Mouse (Mus musculus): Measurements from ENCODE around the gene Mbnl2.

The Mbnl2 gene

DNA sequence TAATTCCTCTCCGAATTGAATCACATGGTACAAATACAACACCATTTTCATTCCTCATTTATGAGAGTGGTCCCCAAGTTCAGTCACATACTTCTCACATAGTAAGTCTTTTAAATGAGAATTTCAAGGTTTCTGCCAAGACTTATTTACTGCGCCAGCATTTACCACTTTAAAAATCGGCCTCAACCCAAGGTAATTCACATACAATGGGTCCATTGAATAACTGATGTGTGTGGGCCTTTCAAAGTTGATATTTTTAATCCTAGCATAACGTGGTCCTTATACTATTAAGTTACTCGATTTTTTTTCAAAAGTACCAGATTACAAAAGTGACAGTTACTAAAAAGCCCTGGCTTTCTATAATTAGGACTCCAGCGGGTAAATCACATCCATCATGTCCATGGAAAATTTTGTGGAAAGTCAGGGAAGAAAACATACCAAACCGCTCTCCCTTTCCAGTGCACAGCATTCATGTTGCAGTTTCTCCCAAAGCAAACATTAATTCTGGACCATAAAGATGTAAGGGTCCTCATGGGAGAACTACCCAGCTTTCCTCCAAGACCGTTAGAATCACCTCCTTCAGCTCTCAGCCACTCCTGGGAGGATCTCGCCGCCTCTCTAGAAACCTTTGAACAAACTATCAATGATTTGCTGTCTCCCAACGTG, 107.8 kb downstream of the Mbnl2 start:
- no peak for DNase-seq (ENCODE audit: low spot score in 2 of 2)

DNA sequence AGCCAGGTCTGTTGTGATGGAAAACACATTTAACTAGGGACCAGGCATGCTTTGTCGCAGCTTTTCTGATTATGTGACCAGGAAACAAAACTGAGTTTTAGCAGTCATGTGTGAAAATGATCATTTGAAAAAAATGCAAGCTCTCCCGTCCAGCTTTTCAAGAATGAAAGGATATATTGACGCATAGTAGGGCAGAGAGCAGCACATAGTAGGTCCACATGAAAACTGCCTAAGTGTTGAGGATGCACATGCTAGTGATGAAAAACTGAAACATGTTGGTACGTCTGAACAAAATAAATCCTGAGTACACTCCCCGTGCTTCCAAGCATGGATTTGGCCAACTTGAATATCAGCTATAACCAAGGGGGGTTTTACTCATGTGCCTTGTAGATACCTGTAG, 109.1 kb downstream of the Mbnl2 start:
- no peak for DNase-seq (ENCODE audit: low spot score in 2 of 2)

DNA sequence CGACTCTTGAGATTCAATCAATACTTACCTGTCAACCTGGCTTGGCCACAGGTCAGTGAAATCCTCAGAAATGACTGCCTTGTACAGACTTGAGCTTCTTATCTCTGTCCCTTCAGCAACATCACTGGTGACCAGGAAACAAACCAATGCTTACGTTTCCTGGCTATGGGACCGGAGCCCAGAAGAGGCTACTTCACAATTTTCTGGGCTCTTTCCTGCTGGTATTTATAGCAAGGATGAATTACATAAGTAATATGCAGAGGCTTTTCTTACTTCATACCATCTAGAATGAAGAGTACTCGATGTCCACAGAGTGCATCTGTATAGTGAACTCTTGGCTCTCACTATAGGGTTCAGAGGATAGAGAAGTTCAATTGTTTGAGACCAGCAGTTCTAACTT, 111.8 kb downstream of the Mbnl2 start:
- DNase-seq (ENCODE audit: low spot score in 2 of 2) = peak in 1 of 2 experiments; percentile 52

DNA sequence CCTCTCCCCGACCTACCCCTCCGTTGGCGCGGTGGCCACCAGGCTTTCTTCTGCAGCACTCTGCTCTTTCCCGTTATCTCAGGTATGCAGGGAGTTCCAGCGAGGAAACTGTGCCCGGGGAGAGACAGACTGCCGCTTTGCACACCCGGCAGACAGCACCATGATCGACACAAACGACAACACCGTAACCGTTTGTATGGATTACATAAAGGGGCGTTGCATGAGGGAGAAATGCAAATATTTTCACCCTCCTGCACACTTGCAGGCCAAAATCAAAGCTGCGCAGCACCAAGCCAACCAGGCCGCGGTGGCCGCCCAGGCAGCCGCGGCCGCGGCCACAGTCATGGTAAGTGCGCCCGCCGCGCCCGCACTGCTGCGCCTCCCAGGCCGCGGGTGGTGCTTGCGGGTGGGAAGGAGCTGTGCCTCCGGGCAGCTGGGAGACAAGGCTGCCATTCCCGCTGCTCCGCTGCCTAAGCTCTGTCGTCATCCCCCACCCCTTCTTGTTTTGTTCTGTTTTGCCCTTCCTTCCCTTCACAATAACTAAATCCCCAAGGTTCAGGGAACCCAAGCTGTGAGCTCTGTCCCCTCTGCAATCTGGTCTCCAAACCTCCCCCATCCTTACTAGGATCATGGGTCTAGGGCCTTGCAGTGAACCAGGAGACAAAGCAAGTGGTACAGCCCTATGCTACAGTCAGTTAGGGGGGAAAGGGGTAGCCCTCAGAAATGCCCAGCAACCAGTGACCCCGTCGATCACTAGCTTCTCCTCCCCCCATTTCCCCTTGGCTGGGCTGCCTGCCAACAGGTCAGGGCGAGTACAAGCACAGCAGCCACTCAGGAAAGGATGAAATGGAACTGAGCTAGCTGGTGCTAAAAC, 113.6 kb downstream of the Mbnl2 start:
- DNase-seq (ENCODE audit: low spot score in 2 of 2) = no peak

DNA sequence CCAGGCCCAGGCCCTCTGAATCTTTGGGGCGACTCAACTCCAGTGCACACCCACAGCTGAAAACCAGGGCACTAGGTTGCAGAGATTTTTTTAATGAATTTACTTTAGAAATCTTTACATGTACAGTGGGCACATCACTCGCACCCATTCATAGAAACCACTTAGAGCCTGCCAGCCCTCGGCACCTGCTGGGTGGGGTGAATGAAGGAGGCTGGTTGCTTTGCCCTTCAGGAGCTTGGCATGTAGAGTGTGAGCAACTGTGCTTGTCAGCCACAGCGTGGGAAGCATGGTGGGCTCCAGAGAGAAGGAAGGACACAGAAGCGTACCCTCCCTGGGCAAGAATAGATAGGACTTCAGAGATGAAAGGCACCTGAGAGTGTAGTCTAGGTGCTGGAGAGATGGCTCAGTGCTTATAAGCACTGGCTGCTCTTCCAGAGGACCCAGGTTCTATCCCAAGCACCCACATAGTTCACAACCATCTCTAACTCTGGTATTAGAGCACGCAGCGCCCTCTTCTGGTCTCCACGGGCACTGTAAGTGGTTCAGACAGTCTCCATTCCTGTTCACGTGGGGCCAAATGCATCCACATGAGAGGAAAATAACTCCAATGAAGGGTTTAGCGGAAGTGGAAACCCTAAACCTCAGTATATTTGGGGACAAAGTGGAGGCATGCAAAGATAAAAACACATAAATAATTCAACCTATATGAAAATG, 114.9 kb downstream of the Mbnl2 start:
- no peak for DNase-seq (ENCODE audit: low spot score in 2 of 2)

DNA sequence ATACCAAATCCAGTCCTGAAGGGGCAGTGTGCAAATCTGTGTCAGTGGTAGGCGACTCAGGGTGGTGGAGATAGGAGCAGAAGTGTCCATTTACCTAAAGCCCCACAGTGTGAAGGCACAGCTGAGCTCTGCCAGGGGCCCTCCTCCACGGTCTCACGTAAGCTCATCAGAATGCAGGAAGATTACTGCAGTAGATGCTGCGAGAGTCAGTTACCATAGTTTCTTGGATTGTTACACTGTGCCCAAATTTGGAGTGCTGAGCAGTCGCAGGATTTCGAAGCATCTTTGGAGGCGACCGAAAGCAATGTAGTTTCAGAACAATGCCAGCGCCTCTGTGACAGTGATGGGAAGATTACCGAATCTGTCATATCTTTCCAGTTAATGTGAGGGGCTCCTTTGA, 116.2 kb downstream of the Mbnl2 start:
- DNase-seq (ENCODE audit: low spot score in 2 of 2) = peak; percentile 62 to 76

DNA sequence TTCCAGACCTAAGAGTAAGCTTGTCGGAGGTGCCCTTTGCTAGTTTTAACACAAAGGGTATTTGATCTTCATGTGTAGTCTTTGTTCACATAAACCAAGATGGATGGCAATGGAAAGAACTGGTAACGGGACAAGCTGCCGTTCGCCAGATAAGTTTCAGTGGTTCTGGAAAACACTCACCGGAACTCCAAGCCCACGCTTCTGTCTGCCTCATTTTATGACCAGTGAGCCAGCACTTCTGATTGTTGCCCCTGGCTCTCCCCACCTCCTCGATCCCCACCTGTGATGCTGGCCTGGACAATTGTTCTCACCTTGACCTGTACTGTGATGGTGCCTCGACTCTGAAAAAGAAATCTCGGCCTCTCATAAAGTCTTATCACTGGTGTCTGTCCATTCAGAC, 117.0 kb downstream of the Mbnl2 start:
- no peak for DNase-seq (ENCODE audit: low spot score in 2 of 2)

DNA sequence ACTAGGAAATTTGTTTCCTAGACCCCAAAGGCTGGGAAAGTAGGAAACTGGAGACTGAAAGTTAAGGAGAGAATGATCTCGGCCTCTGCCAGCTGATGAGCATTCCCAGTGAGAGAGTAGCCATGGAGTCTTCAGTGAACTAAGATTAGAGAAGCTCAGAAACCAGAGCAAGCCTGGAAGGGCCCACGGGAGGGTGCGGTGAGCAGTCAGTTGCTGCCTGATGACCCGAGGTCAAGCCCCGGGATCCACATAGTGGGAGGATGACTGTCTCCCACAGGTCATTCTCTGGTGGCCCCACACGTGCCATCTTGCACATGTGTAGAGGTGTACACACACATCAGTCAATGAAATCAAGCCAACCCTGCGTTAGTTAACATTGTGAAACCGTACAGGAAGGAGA, 118.0 kb downstream of the Mbnl2 start:
- DNase-seq (ENCODE audit: low spot score in 2 of 2) = no peak

DNA sequence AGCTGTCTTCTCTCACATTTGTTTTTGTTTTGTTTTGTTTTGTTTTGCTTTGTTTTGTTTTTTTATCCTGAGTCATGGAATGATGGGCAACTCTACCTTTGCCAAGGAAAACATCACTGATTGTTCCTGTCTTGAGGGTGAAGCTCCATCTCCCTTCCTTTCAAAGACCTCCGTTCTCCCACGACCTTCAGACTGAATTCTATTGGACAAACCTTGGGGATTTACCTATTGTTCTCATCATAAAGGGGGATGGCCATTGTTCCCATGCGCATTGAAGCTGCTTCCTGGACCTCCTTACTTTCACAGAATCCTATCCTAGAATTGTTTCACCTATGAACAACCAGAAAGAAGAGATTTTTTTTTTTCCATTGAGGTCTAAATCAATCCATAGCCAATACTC, 118.7 kb downstream of the Mbnl2 start:
- DNase-seq (ENCODE audit: low spot score in 2 of 2) = no peak

DNA sequence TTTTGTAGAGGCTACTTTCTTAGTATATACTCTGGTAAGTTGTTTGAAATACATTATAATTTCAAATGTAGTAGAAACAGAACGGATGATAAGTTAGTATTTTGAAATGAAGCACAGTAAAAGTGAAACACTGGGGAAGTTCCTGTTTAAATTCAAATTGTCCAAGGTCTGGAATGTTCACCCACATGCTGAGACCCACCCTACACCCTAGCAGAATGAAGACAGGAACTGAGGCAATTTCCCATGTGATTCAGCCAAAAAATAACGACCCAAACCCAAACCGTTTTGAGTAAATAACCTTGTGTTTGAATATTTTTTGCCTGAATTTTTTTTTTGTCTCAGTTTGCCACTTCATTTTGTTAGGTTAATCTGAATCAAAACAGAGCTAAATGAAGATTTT, 119.4 kb downstream of the Mbnl2 start:
- no peak for DNase-seq (ENCODE audit: low spot score in 2 of 2)

DNA sequence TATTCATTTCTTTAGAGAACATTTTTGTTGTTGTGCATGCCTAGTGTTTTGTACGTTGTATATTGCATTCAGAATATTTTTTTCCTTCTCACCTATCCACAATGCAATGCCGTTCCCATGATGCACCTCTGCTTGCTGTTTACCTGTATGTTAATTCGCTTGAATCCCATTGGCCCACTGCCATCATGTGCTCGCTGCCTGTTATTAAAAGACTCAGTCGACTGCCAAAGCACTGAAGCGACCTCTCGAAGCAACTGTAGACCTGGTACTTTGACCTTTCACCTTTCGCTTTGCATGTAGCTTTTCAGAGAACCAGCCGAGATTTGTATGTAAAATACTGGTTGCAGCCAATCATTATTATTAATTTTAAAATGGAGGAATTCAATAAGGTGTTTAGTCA, 120.0 kb downstream of the Mbnl2 start:
- no peak for DNase-seq (ENCODE audit: low spot score in 2 of 2)

DNA sequence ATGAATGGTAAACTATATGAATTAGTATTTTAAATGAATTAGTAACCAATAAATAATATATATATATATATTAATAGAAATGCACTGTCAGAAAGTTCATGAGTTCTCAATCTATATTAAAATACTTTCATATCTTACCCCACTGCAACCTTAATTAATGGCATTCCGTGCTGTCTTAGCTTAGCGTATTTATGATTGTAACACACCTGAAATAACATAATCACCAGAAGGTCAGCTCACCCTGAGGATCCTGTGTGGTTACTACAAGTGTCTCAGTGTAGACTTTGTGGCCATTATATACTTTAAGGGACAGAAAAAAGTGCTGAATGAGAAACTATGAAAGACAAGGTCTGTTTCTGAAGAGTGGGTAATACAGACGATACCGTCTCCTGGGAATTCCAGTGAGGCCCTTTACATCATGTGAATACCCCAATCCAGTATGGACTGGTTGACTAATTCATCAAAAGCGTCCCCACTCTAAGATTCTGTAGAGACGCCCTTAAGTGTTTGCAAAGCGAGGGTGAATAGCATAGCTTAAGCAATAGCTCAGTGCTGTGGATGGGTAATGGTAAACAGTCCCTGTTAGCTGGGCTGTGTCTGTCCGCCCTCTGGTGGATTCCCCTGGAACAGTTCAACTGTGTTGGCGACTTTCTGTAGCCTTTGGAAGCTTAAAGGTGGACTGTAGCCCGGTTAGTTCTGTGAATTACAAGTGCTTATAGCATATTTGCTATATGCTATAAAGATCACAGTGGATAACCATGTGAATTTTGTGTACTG, 122.6 kb downstream of the Mbnl2 start:
- peak in 1 of 2 experiments; percentile 87 for DNase-seq (ENCODE audit: low spot score in 2 of 2)

DNA sequence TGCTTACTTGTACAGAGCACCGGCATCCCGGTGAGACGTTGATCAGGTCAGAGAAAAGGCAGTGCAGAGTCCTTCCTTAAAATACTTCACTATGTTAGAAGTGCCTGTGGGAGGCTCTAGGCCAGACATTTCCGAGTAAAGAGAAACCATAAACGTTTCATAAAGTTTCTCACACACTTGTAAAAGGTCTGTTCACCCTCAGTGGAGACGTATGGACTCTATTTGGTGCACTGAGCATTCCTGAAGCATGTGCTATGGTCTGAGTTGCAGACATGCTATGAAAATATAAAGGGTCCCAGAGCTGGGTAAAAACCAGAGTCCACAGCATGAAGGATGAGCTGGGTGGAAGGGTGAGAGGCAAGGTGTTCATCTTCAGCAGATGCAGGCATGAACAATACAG, 124.1 kb downstream of the Mbnl2 start:
- no peak for DNase-seq (ENCODE audit: low spot score in 2 of 2)

DNA sequence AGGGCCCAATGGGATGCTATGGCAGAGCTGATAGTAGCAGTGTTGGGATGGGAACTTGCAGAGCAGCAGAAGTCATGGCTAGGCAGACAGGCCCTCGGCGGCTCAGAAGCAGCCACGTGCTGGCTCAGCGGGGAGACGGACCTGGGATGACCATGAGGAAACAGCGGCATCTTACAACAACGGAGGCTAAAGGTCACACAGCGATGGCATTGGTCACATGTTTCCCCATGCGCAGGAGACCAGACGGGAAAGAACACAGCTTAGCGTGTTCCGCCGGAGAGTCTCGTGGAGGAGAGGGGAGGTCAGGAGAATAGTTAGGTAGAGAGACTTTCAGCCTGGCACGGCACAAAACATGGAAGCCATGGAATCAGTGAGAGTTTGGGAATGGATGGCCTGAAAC, 125.7 kb downstream of the Mbnl2 start:
- no peak for DNase-seq (ENCODE audit: low spot score in 2 of 2)

DNA sequence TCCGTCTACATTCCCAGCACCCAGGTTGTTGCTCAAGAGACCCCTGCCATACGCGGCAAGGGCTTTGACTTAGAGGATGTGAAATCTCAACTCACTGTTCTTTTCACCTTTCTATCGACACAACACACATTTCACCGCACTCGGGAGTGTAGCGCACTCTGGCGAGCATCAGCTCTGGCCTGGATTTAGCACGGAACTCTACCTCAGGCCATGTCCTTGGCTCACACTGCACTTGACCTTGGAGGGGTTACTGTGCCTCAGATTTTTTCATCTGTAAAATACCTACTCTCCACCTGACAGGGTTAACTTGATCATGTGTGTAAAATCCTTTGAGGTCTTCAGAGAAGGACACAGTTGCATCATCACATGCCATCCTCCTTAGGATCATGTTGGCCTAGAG, 127.2 kb downstream of the Mbnl2 start:
- no peak for DNase-seq (ENCODE audit: low spot score in 2 of 2)

DNA sequence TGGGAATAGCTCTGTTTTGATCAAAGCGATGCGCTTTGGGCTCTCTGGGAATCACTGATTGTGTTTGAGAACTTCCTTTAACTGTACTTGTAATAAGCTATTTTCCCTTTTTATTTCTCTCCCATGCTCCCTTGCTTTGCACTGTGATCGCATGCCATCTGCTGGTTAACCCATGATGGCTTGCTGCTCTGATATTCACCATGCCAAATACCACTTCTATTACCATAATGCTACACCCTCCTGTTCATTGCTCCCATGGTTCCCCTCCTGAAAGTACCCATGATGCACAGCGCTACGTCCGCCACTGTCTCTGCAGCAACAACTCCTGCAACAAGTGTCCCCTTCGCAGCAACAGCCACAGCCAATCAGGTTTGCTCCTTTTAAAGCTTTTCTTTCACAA, 128.9 kb downstream of the Mbnl2 start:
- DNase-seq (ENCODE audit: low spot score in 2 of 2) = no peak

DNA sequence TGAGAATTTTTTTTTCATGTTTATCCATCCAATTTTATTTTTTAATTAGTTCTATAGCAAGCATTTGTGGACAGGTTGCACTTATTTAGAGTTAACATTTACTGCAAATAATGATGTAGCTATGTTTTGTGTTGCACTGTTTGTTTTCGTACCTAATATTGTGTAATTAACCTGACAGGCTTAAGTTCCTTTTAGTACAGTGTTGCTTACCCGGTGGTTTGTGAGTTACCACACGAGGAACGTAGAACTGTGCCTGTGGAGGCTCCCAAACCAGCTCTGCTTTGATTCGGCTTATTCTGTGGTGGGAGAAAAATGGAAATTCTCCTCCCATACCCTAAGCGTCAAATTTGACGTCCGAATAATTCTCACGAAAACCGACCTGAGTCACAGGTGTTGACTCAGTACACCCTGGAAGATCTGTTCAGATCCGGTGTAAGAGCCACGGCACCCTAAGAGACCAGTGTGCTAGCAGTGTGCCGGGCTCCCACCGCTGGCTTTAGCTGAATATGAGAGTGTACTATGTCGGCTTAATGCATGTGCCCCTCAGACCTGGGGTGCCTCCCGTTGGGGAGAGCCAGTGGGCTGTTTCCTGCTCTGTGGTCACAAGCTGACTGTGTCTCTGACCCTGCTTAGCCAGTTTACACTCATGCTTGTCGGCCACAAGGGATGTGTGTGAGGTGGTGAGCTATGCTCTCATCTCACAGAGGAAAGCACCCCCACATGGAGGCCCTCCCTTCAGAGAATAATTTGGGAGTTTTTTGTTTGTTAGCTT, 129.5 kb downstream of the Mbnl2 start:
- no peak for DNase-seq (ENCODE audit: low spot score in 2 of 2)

DNA sequence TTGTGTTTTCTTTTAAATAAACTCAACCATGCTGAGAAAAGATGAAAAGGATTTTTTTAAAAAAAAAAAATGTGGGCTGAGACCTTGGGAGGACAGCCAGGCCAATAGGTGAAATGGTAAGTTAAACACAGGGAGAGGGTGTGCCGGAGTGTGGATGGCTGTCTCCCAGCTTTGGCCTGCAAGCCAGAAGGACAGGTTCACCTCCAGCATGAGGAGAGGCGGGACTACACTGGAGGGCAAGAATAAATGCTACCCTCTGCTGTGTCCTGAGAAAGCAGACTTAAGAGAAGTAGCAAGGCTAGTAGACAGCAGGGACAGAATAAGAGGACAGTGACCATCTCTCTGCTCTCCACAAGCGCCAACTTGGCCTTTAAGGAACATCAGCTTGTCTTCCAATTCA, 130.1 kb downstream of the Mbnl2 start:
- no peak for DNase-seq (ENCODE audit: low spot score in 2 of 2)

DNA sequence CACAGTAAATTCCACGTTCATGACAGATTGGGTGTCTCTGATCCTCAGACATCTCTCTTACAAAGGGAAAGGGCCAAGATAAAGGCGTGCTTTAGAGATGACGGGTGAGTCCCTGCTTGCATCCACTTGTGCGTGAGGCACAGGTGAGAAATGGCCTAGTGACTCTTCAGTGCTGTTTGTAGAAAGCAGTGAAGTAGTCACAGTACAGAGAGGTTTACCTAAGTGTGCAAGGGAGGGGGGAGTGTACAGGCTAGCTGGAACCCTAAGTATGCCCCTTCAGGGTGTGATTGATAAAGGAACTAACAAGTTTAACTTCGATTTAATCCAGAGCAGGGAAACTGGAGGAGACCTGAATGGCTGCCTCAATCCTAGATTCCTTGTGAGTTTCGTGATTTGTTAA, 130.8 kb downstream of the Mbnl2 start:
- DNase-seq (ENCODE audit: low spot score in 2 of 2) = no peak

DNA sequence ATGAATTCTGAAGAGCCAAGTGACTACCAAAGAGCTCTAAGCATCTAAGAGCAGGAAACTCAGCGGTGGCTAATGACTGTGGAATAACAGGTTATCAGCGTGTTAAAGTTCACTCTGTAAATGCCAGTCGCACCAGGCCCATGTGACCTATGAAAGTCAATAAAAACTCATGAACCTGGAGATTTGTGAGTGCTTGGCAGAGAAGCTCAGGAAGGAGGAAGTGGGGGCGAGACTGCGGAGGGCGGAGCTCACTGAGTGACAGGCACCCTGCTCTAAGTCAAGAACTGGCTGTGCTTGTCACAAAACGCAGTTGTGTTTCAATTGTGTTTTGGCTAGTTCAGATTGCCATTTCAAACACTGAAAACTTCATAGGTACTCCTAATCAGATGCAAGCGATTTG, 131.4 kb downstream of the Mbnl2 start:
- DNase-seq (ENCODE audit: low spot score in 2 of 2) = no peak

DNA sequence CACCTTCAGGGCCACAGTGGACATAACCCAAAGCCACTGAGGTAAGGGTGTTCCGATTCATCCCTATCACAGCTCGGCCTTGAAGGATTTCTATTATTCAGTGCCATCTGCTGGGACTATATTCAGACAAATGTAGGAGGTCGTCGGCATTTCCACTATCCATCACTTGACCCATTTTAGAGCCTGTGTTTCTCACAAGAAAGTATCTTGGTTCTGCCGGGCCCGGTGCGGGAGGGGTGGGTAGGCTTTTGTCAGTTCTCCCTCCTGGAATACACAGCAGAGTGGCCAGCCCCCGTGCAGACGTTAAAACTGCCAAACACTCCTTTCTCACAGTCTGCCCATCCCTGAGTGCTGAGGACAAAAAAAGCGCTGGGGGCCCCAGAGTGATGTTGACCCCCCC, 134.4 kb downstream of the Mbnl2 start:
- peak in 1 of 2 experiments; percentile 54 for DNase-seq (ENCODE audit: low spot score in 2 of 2)
